In the genomic region with DNA sequence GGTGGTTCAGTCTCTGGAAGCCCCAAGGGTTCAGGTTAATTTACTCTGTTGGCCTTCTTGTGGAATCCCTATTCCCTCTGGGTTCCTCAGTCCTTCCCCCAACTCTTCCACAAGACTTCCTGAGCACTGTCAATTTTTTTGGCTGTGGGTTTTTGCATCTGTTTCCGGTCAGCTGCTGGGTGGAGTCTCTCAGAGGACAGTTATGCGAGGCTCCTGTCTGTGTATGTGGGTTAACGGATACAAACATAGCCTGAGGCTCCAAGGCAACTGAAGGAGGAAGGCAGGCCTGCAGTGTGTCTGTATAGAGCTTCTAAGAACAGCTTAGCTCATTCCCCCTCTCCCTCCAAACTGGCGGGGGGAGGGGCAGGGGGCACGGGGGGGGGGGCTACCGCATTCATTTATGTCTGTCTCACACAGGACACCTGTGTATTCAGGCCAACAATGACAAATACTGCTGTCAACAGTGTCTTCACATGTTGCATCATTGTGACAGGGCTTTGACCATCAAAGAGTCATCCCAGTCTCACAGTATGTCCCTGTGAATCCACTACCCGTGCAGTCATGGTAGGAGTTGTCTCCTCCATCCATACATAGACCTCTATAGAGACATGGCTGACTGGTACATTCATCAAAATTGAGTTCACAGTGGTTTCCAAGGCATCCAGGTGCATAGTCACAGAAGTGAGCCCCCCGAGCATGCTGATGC, we compare ENCODE assay signal across 24 mouse cellular contexts. TPM values are rescaled to one million over a fixed set of nuclear protein-coding genes. Genes with fewer than 3 reads are reported as not detected.
A peak's percentile ranks its signal among the peaks of the same experiment; 100 is the strongest.
DNase-seq lines count a peak whose midpoint lies in the region; ATAC-seq lines count a peak whose summit lies in the region.
"Had no signal": no experiment of that assay in that cellular context is flagged by ENCODE, and none has a peak within 500 bp of the region (broad histone marks: within the 10 kb centered on the region; RNA-seq: fewer than 3 reads in every experiment).

No protein-coding gene starts in this region.

- H3K27me3 ChIP-seq in hindbrain, embryonic 16.5 days (replicated peaks; ENCODE audit: control insufficient read depth, insufficient read depth, low read length): no peaks in the 10 kb centered on the region
- H3K27me3 ChIP-seq: heart, embryonic 15.5 days; limb, embryonic 12.5 days; lung, embryonic 15.5 days; midbrain, embryonic 12.5 days; stomach, embryonic 15.5 days had no signal

- no peak overlapping the region for H3K9ac ChIP-seq in hindbrain, embryonic 16.5 days (ENCODE audit: low read depth, low read length)
- H3K9ac ChIP-seq: heart, embryonic 15.5 days; hindbrain, embryonic 14.5 days; limb, embryonic 12.5 days; lung, embryonic 15.5 days; midbrain, embryonic 12.5 days; stomach, embryonic 15.5 days had no signal

- H3K9me3 ChIP-seq in hindbrain, embryonic 16.5 days (ENCODE audit: control insufficient read depth, low read length): no peaks in the 10 kb centered on the region
- H3K9me3 ChIP-seq: heart, embryonic 15.5 days; limb, embryonic 12.5 days; lung, embryonic 15.5 days; midbrain, embryonic 12.5 days; stomach, embryonic 15.5 days had no signal

- 23% methylated on average over 8 of the region's 8 CpGs for WGBS in macrophage (ENCODE audit: missing documents)
- WGBS in hindbrain, embryonic 16.5 days: 67% methylated on average over 8 of the region's 8 CpGs

- no peak overlapping the region for H3K4me3 ChIP-seq in macrophage (ENCODE audit: inconsistent target)
- H3K4me3 ChIP-seq in hindbrain, embryonic 16.5 days (ENCODE audit: low read length): no peak overlapping the region
- H3K4me3 ChIP-seq: heart, embryonic 15.5 days; limb, embryonic 12.5 days; lung, embryonic 15.5 days; midbrain, embryonic 12.5 days; stomach, embryonic 15.5 days had no signal

- intact Hi-C loops in heart, postnatal 36 days (cut with DNase I): loop anchor here (5.0 to 10.0 kb wide), 2 partner anchors 41 to 1513 kb away; a partner anchor contains a TSS

- ATAC-seq in hindbrain, embryonic 16.5 days: no peak

- no peaks in the 10 kb centered on the region for H3K79me2 ChIP-seq in macrophage (ENCODE audit: inconsistent target)

- H3K4me2 ChIP-seq in hindbrain, embryonic 16.5 days (ENCODE audit: low read length): no peak overlapping the region
- H3K4me2 ChIP-seq: heart, embryonic 15.5 days; hindbrain, embryonic 14.5 days; limb, embryonic 12.5 days; lung, embryonic 15.5 days; midbrain, embryonic 12.5 days; stomach, embryonic 15.5 days had no signal

- no peaks in the 10 kb centered on the region for H3K36me3 ChIP-seq in macrophage (ENCODE audit: inconsistent target)
- H3K36me3 ChIP-seq in hindbrain, embryonic 16.5 days (ENCODE audit: control insufficient read depth, insufficient read depth, low read length): 0 out of 2 replicates have a peak, but pooled peaks cover 3% of the 10 kb centered on the region

- peak; percentile 95 for DNase-seq in heart, adult 11 months
- no peak for DNase-seq in heart, postnatal 36 days
- DNase-seq in thymus, postnatal 0 days (ENCODE audit: low spot score): peak; percentile 9
- DNase-seq in thymus, postnatal 14 days: no peak
- no peak for DNase-seq in cerebellum, adult 8-10 months
- DNase-seq: cerebellum, adult 11 months; gastrocnemius, postnatal 36 days; kidney, adult 2 months; kidney, postnatal 4 days; right cerebral cortex, adult 18-20 months; spleen, adult 18-20 months; thymus, postnatal 25 days had no signal

- peak overlapping the region; percentile 50 for H3K27ac ChIP-seq in macrophage
- H3K27ac ChIP-seq in hindbrain, embryonic 16.5 days (ENCODE audit: low read depth, low read length): no peak overlapping the region
- H3K27ac ChIP-seq: heart, embryonic 15.5 days; hindbrain, embryonic 14.5 days; limb, embryonic 12.5 days; lung, embryonic 15.5 days; midbrain, embryonic 12.5 days; stomach, embryonic 15.5 days had no signal

- H3K4me1 ChIP-seq in hindbrain, embryonic 16.5 days (ENCODE audit: control insufficient read depth, insufficient read depth, low read depth, low read length): no peaks in the 10 kb centered on the region
- H3K4me1 ChIP-seq: heart, embryonic 15.5 days; limb, embryonic 12.5 days; lung, embryonic 15.5 days; stomach, embryonic 15.5 days had no signal

RNA-seq across cellular contexts. Expression of a gene that starts 7.3 kb away (rescaled TPM):
- 10 to 100 TPM; 18.2 to 19.3 TPM for total RNA-seq in heart, postnatal 36 days (2021)
- polyA plus RNA-seq in thymus, postnatal 0 days (2015; fragmentation: Nextera tagmentation; extraction: Ambion mirVana): 160 and 169 TPM in 2 replicates
- total RNA-seq in macrophage (2018; cell fraction: chromatin; rRNA removed): 10 to 100 TPM in 6 of 26 experiments, 1 to 10 TPM in 20; 3.0 to 21.1 (median 7.1) TPM
- total RNA-seq in macrophage (2018; cell fraction: cytosol; rRNA removed): 10 to 100 TPM in 18 of 26 experiments, 1 to 10 TPM in 8; 6.4 to 17.0 (median 10.7) TPM
- total RNA-seq in macrophage (2018; cell fraction: nucleus; rRNA removed): 10 to 100 TPM in 25 of 26 experiments, 1 to 10 TPM in 1; 8.7 to 28.5 (median 14.8) TPM
- 14.8 to 18.3 TPM (median 15.1 TPM) in 3 replicates for polyA plus RNA-seq in macrophage (2018)
- 120 and 126 TPM in 2 replicates for polyA plus RNA-seq in hindbrain, embryonic 16.5 days (2015; fragmentation: Nextera tagmentation; extraction: Ambion mirVana)

RNA-seq across cellular contexts. Expression of a gene that starts 28.9 kb away (rescaled TPM):
- 10 to 100 TPM; 60.4 to 63.7 TPM for total RNA-seq in heart, postnatal 36 days (2021)
- 10.3 and 10.5 TPM in 2 replicates for polyA plus RNA-seq in thymus, postnatal 0 days (2015; fragmentation: Nextera tagmentation; extraction: Ambion mirVana)
- 1 to 10 TPM in 9 of 26 experiments, under 1 TPM in 7, not detected in 10; 0.64 to 2.0 (median 1.4) TPM for total RNA-seq in macrophage (2018; cell fraction: chromatin; rRNA removed)
- total RNA-seq in macrophage (2018; cell fraction: cytosol; rRNA removed): under 1 TPM in 12 of 26 experiments, not detected in 14; 0.17 to 0.85 (median 0.64) TPM
- 1 to 10 TPM in 3 of 26 experiments, under 1 TPM in 9, not detected in 14; 0.36 to 1.6 (median 0.72) TPM for total RNA-seq in macrophage (2018; cell fraction: nucleus; rRNA removed)
- 0.10 TPM in 1 of 3 replicates, not detected in the others for polyA plus RNA-seq in macrophage (2018)
- polyA plus RNA-seq in hindbrain, embryonic 16.5 days (2015; fragmentation: Nextera tagmentation; extraction: Ambion mirVana): 11.4 and 17.6 TPM in 2 replicates
- total RNA-seq: neutrophil, adult 5-6 weeks had no signal

RNA-seq across cellular contexts. Expression of a gene that starts 37.5 kb away (rescaled TPM):
- total RNA-seq in heart, postnatal 36 days (2021): not detected
- not detected in 2 replicates for polyA plus RNA-seq in thymus, postnatal 0 days (2015; fragmentation: Nextera tagmentation; extraction: Ambion mirVana)
- not detected for total RNA-seq in macrophage (2018; cell fraction: chromatin; rRNA removed)
- total RNA-seq in macrophage (2018; cell fraction: cytosol; rRNA removed): not detected
- not detected for total RNA-seq in macrophage (2018; cell fraction: nucleus; rRNA removed)
- polyA plus RNA-seq in macrophage (2018): not detected in 3 replicates
- not detected in 2 replicates for polyA plus RNA-seq in hindbrain, embryonic 16.5 days (2015; fragmentation: Nextera tagmentation; extraction: Ambion mirVana)
- total RNA-seq: adrenal gland, postnatal 4 days; gastrocnemius, postnatal 36 days; neutrophil, adult 5-6 weeks had no signal
- polyA plus RNA-seq: embryonic facial prominence, embryonic 11.5 days; frontal cortex, adult 2 months; heart, embryonic 15.5 days; hindbrain, embryonic 14.5 days; kidney, adult 2 months; limb, embryonic 12.5 days; lung, embryonic 15.5 days; midbrain, embryonic 12.5 days; stomach, embryonic 15.5 days had no signal

RNA-seq across cellular contexts. Expression of a gene that starts 52.3 kb away (rescaled TPM):
- 1 to 10 TPM; 6.5 to 8.0 TPM for total RNA-seq in heart, postnatal 36 days (2021)
- polyA plus RNA-seq in thymus, postnatal 0 days (2015; fragmentation: Nextera tagmentation; extraction: Ambion mirVana): 6.6 and 7.1 TPM in 2 replicates
- total RNA-seq in macrophage (2018; cell fraction: chromatin; rRNA removed): 1,000 to 10,000 TPM in 14 of 26 experiments, 100 to 1,000 TPM in 12; 300 to 1,852 (median 1,057) TPM
- total RNA-seq in macrophage (2018; cell fraction: cytosol; rRNA removed): 100 to 1,000 TPM; 151 to 601 (median 347) TPM
- 1,000 to 10,000 TPM in 4 of 26 experiments, 100 to 1,000 TPM in 22; 147 to 1,472 (median 838) TPM for total RNA-seq in macrophage (2018; cell fraction: nucleus; rRNA removed)
- 48.6 to 217 TPM (median 138 TPM) in 3 replicates for polyA plus RNA-seq in macrophage (2018)
- 30.3 and 30.8 TPM in 2 replicates for polyA plus RNA-seq in hindbrain, embryonic 16.5 days (2015; fragmentation: Nextera tagmentation; extraction: Ambion mirVana)

Comparison
In these comparisons a context has a peak if more than half of its experiments do, and no peak if none do; other contexts are left out.
1. DNase-seq: peak in heart, adult 11 months (single experiment) and thymus, postnatal 0 days (single experiment); none in heart, postnatal 36 days (0 of 2), thymus, postnatal 14 days (single experiment) and cerebellum, adult 8-10 months (single experiment).
2. RNA of a gene that starts 28.9 kb away (polyA plus RNA-seq): 11.4 to 17.6 TPM in hindbrain, embryonic 16.5 days and 10.3 to 10.5 TPM in thymus, postnatal 0 days; 0.10 TPM in macrophage; every median in the first group is over 10 times any median in the second.